28 mouse cellular contexts compared by ENCODE assay signal in genomic region chr7:66476289-66476688, GRCm38 (mm10). TPM values are rescaled to one million over a fixed set of nuclear protein-coding genes. Genes with fewer than 3 reads are reported as not detected.
A peak's percentile ranks its signal among the peaks of the same experiment; 100 is the strongest.
DNase-seq lines count a peak whose midpoint lies in the region; ATAC-seq and TF ChIP-seq lines count a peak whose summit lies in the region.
"Had no signal": no experiment of that assay in that cellular context is flagged by ENCODE, and none has a peak within 500 bp of the region (broad histone marks: within the 10 kb centered on the region; RNA-seq: fewer than 3 reads in every experiment).

No protein-coding gene starts in this region.

- no peak for TF ChIP-seq CTCF in heart, postnatal 0 days (IDR thresholded peaks at IDR 0.05; ENCODE audit: low read depth)

- H3K4me3 ChIP-seq in heart, postnatal 0 days (ENCODE audit: low read depth, low read length): no peak overlapping the region
- H3K4me3 ChIP-seq in kidney, embryonic 15.5 days (replicated peaks): no peak overlapping the region
- H3K4me3 ChIP-seq: embryonic facial prominence, embryonic 12.5 days; embryonic facial prominence, embryonic 15.5 days; gastrocnemius, adult 2 months; heart, adult 2 months; heart, embryonic 12.5 days; heart, embryonic 15.5 days; hindbrain, embryonic 12.5 days; hindbrain, embryonic 15.5 days; intestine, embryonic 15.5 days had no signal

- DNase-seq in adrenal gland, adult 2 months: peak; percentile 25
- no peak for DNase-seq in adrenal gland, postnatal 25 days
- DNase-seq in heart, postnatal 0 days (ENCODE audit: low spot score): no peak
- no peak for DNase-seq in heart, adult 8-10 months (ENCODE audit: low spot score)
- no peak for DNase-seq in kidney, adult 8-10 months
- DNase-seq: B cell, adult 2 months; cerebellum, adult 11 months; cerebellum, adult 2 months; cerebellum, adult 9-11 months; cerebellum, postnatal 25 days; forebrain, postnatal 0 days; gastrocnemius, adult 2 months; gastrocnemius, postnatal 25 days; heart, adult 2 months; heart, postnatal 14 days; heart, postnatal 4 days; kidney, adult 11 months; kidney, adult 9 months had no signal

- no peaks in the 10 kb centered on the region for H3K4me1 ChIP-seq in heart, postnatal 0 days (ENCODE audit: control insufficient read depth, insufficient read depth)
- peaks cover 31% of the 10 kb centered on the region for H3K4me1 ChIP-seq in kidney, embryonic 15.5 days
- H3K4me1 ChIP-seq: heart, embryonic 15.5 days; hindbrain, embryonic 12.5 days; hindbrain, embryonic 15.5 days; intestine, embryonic 15.5 days had no signal

- 52% methylated on average over 8 of the region's 8 CpGs for WGBS in heart, postnatal 0 days
- WGBS in kidney, embryonic 15.5 days: 46% methylated on average over 8 of the region's 8 CpGs

- H3K27me3 ChIP-seq in heart, postnatal 0 days (ENCODE audit: control insufficient read depth, insufficient read depth, low read length): no peaks in the 10 kb centered on the region
- no peaks in the 10 kb centered on the region for H3K27me3 ChIP-seq in kidney, embryonic 15.5 days
- H3K27me3 ChIP-seq: embryonic facial prominence, embryonic 12.5 days; embryonic facial prominence, embryonic 15.5 days; heart, embryonic 12.5 days; heart, embryonic 15.5 days; hindbrain, embryonic 12.5 days; hindbrain, embryonic 15.5 days; intestine, embryonic 15.5 days had no signal

- no peak for TF ChIP-seq EP300 in heart, postnatal 0 days (IDR thresholded peaks at IDR 0.05; ENCODE audit: low read depth)

- H3K4me2 ChIP-seq in heart, postnatal 0 days (ENCODE audit: low read depth, low read length): no peak overlapping the region
- no peak overlapping the region for H3K4me2 ChIP-seq in kidney, embryonic 15.5 days
- H3K4me2 ChIP-seq: embryonic facial prominence, embryonic 12.5 days; embryonic facial prominence, embryonic 15.5 days; heart, embryonic 12.5 days; heart, embryonic 15.5 days; hindbrain, embryonic 12.5 days; hindbrain, embryonic 15.5 days; intestine, embryonic 15.5 days had no signal

- H3K9me3 ChIP-seq in heart, postnatal 0 days (replicated peaks; ENCODE audit: control insufficient read depth, low read length): no peaks in the 10 kb centered on the region
- no peaks in the 10 kb centered on the region for H3K9me3 ChIP-seq in kidney, embryonic 15.5 days (replicated peaks)
- H3K9me3 ChIP-seq: embryonic facial prominence, embryonic 12.5 days; embryonic facial prominence, embryonic 15.5 days; heart, embryonic 12.5 days; heart, embryonic 15.5 days; hindbrain, embryonic 12.5 days; hindbrain, embryonic 15.5 days; intestine, embryonic 15.5 days had no signal

- no peak overlapping the region for H3K9ac ChIP-seq in heart, postnatal 0 days (replicated peaks; ENCODE audit: low read depth, low read length)
- H3K9ac ChIP-seq in kidney, embryonic 15.5 days: no peak overlapping the region
- H3K9ac ChIP-seq: embryonic facial prominence, embryonic 12.5 days; embryonic facial prominence, embryonic 15.5 days; forebrain, postnatal 0 days; heart, embryonic 12.5 days; heart, embryonic 15.5 days; hindbrain, embryonic 12.5 days; hindbrain, embryonic 15.5 days; intestine, embryonic 15.5 days had no signal

- no peaks in the 10 kb centered on the region for H3K36me3 ChIP-seq in heart, postnatal 0 days (replicated peaks; ENCODE audit: control insufficient read depth, insufficient read depth, low read length)
- H3K36me3 ChIP-seq in kidney, embryonic 15.5 days: no peaks in the 10 kb centered on the region
- H3K36me3 ChIP-seq: embryonic facial prominence, embryonic 12.5 days; embryonic facial prominence, embryonic 15.5 days; heart, embryonic 12.5 days; heart, embryonic 15.5 days; hindbrain, embryonic 12.5 days; hindbrain, embryonic 15.5 days; intestine, embryonic 15.5 days had no signal

- 0 out of 2 replicates have a peak, but pooled peaks have one; percentile 44 for ATAC-seq in heart, postnatal 0 days (ENCODE audit: insufficient read depth, low read depth)
- ATAC-seq in kidney, embryonic 15.5 days (replicated peaks; ENCODE audit: low FRiP score): no peak
- ATAC-seq in CD4-positive, CD25-positive, alpha-beta regulatory T cell, adult 4 months: no peak
- ATAC-seq: forebrain, embryonic 14.5 days; forebrain, postnatal 0 days; intestine, embryonic 15.5 days had no signal

- no peak overlapping the region for H3K27ac ChIP-seq in heart, postnatal 0 days (ENCODE audit: low read depth)
- peak overlapping the region; percentile 10; the same call in 1 of the 2 replicates for H3K27ac ChIP-seq in kidney, embryonic 15.5 days
- H3K27ac ChIP-seq: embryonic facial prominence, embryonic 12.5 days; embryonic facial prominence, embryonic 15.5 days; gastrocnemius, adult 2 months; heart, adult 2 months; heart, embryonic 15.5 days; hindbrain, embryonic 12.5 days; hindbrain, embryonic 15.5 days; intestine, embryonic 15.5 days had no signal

RNA-seq across cellular contexts. Expression of gene Aldh1a3, which starts 49.0 kb away (rescaled TPM):
- total RNA-seq in adrenal gland, adult 2 months (2021): 10 to 100 TPM in 1 of 2 experiments, 1 to 10 TPM in 1; 6.2 to 14.6 TPM
- polyA plus RNA-seq in adrenal gland, adult 2 months (2012; rRNA removed): 3.2 and 4.5 TPM in 2 replicates
- 6.1 and 10.9 TPM in 2 replicates for total RNA-seq in adrenal gland, postnatal 25 days (2021)
- total RNA-seq in heart, postnatal 0 days (2014; rRNA removed; ENCODE audit: low replicate concordance): 2.2 TPM in 1 of 2 replicates, not detected in the other
- polyA plus RNA-seq in heart, postnatal 0 days (2015; fragmentation: Nextera tagmentation; extraction: Ambion mirVana): 1.2 and 1.4 TPM in 2 replicates
- total RNA-seq in heart, adult 8-10 months (2022): 1 to 10 TPM in 3 of 4 experiments, under 1 TPM in 1; 0.90 to 1.4 (median 1.2) TPM
- 38.0 and 41.0 TPM in 2 replicates for polyA plus RNA-seq in kidney, embryonic 15.5 days (2015; fragmentation: Nextera tagmentation; extraction: Ambion mirVana)
- polyA plus RNA-seq in CD4-positive, CD25-positive, alpha-beta regulatory T cell, adult 4 months (2017; shearing (Covaris generic)): under 1 TPM in 1 of 2 experiments, not detected in 1; 0.50 TPM
